Mouse (Mus musculus): ENCODE measurements around the gene Ddr1. TPM values are rescaled to one million over a fixed set of nuclear protein-coding genes. Genes with fewer than 3 reads are reported as not detected.

Gene Ddr1
- polyA plus RNA-seq (2015; fragmentation: Nextera tagmentation; extraction: Ambion mirVana), result 37.2 and 44.1 TPM in 2 replicates

DNA sequence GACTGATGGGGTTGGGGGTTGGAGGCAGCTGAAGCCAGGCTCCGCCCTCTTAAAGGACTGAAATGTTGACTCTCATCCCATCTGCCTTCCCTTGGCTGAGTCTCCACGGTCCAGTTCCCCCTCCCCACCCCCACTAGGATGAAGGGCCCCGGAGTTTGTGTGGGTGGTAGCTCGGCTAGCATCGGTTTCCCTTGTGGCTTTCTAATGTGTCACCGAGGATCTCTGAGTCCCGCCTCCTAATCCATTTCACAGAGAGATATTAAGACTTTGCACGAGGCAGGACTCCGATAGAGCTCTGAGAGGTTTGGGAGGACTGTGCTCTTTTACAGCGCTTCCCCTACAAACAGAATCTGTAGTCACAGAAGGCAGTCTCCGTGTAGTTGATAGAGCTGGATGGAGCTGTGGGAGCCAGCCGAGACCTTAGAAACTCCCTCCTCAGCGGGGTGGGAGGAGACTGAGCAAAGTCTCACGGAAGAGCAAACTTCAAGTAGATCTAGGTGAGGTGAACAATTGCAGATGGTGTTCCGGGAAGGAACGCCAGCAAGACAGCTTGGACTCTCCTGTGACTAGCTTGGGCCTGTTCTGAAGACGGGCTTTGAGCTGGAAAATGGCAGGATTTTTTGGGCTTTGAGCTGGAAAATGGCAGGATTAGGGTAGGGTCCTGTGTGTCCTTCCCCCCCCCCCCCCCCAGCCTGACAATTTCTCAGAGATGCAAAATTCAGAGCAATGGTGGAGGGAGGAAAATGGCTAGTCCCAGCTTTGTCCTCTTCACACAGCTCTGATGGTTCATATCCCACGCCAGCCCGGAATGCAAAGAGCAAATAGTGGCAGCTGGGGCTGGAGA is at the start of gene Ddr1:
Gene Ddr1 (minus strand): TSS at position 1 of the 844 bp plus-strand sequence.

GRCm38 (mm10) chr17:35673416-35674035 is 30.9 kb downstream of the Ddr1 start, which contains the start of gene Gtf2h4:
Gene Gtf2h4 (minus strand): TSS chr17:35673739.

GRCm38 (mm10) chr17:35667334-35668065 is 36.9 kb downstream of the Ddr1 start, which contains the start of gene Vars2:
Gene Vars2 (minus strand): TSS chr17:35667592.

GRCm38 (mm10) chr17:35643609-35644236 is 60.7 kb downstream of the Ddr1 start, which contains the start of gene Mucl3:
Gene Mucl3 (minus strand): TSS chr17:35643695.

Other genes starting within 250 kb of the Ddr1 start
- 1.1 and 1.3 TPM in 2 replicates for gene H2-Q10, start 234.5 kb downstream of the Ddr1 start, polyA plus RNA-seq (2015; fragmentation: Nextera tagmentation; extraction: Ambion mirVana)
- gene Pou5f1, start 198.6 kb downstream of the Ddr1 start, polyA plus RNA-seq (2015; fragmentation: Nextera tagmentation; extraction: Ambion mirVana), result not detected in 2 replicates
- 23.9 and 33.5 TPM in 2 replicates for gene Tcf19, start 187.8 kb downstream of the Ddr1 start, polyA plus RNA-seq (2015; fragmentation: Nextera tagmentation; extraction: Ambion mirVana)
- 7.9 and 9.8 TPM in 2 replicates for gene Cchcr1, start 187.5 kb downstream of the Ddr1 start, polyA plus RNA-seq (2015; fragmentation: Nextera tagmentation; extraction: Ambion mirVana)
- gene Psors1c2, start 171.4 kb downstream of the Ddr1 start, polyA plus RNA-seq (2015; fragmentation: Nextera tagmentation; extraction: Ambion mirVana), result 0.16 TPM in 1 of 2 replicates, not detected in the other
- gene Cdsn, start 152.5 kb downstream of the Ddr1 start, polyA plus RNA-seq (2015; fragmentation: Nextera tagmentation; extraction: Ambion mirVana), result 0.11 and 0.21 TPM in 2 replicates
- gene 2300002M23Rik, start 137.2 kb downstream of the Ddr1 start, polyA plus RNA-seq (2015; fragmentation: Nextera tagmentation; extraction: Ambion mirVana), result not detected in 2 replicates
- gene Sfta2, start 103.1 kb downstream of the Ddr1 start, polyA plus RNA-seq (2015; fragmentation: Nextera tagmentation; extraction: Ambion mirVana), result 0.59 and 0.83 TPM in 2 replicates
- gene Gm9573, start 78.0 kb downstream of the Ddr1 start, polyA plus RNA-seq (2015; fragmentation: Nextera tagmentation; extraction: Ambion mirVana), result not detected in 2 replicates
- 0.17 and 0.31 TPM in 2 replicates for gene Mucl3, start 60.9 kb downstream of the Ddr1 start, polyA plus RNA-seq (2015; fragmentation: Nextera tagmentation; extraction: Ambion mirVana)
- 9.0 and 10.0 TPM in 2 replicates for gene Vars2, start 37.0 kb downstream of the Ddr1 start, polyA plus RNA-seq (2015; fragmentation: Nextera tagmentation; extraction: Ambion mirVana)
- 19.8 and 20.5 TPM in 2 replicates for gene Gtf2h4, start 30.9 kb downstream of the Ddr1 start, polyA plus RNA-seq (2015; fragmentation: Nextera tagmentation; extraction: Ambion mirVana)
- 165 and 168 TPM in 2 replicates for gene Ier3, start 117.1 kb upstream of the Ddr1 start, polyA plus RNA-seq (2015; fragmentation: Nextera tagmentation; extraction: Ambion mirVana)
- gene Flot1, start 118.6 kb upstream of the Ddr1 start, polyA plus RNA-seq (2015; fragmentation: Nextera tagmentation; extraction: Ambion mirVana), result 123 and 125 TPM in 2 replicates
- 388 and 491 TPM in 2 replicates for gene Tubb5, start 133.7 kb upstream of the Ddr1 start, polyA plus RNA-seq (2015; fragmentation: Nextera tagmentation; extraction: Ambion mirVana)
- 2.9 and 3.6 TPM in 2 replicates for gene Mdc1, start 136.9 kb upstream of the Ddr1 start, polyA plus RNA-seq (2015; fragmentation: Nextera tagmentation; extraction: Ambion mirVana)
- 29.7 and 38.5 TPM in 2 replicates for gene Nrm, start 156.7 kb upstream of the Ddr1 start, polyA plus RNA-seq (2015; fragmentation: Nextera tagmentation; extraction: Ambion mirVana)
- gene Ppp1r18, start 161.0 kb upstream of the Ddr1 start, polyA plus RNA-seq (2015; fragmentation: Nextera tagmentation; extraction: Ambion mirVana), result 80.2 and 88.5 TPM in 2 replicates
- gene Dhx16, start 175.2 kb upstream of the Ddr1 start, polyA plus RNA-seq (2015; fragmentation: Nextera tagmentation; extraction: Ambion mirVana), result 15.8 and 18.3 TPM in 2 replicates
- 12.6 and 13.9 TPM in 2 replicates for gene 2310061I04Rik, start 192.8 kb upstream of the Ddr1 start, polyA plus RNA-seq (2015; fragmentation: Nextera tagmentation; extraction: Ambion mirVana)
- gene Atat1, start 205.5 kb upstream of the Ddr1 start, polyA plus RNA-seq (2015; fragmentation: Nextera tagmentation; extraction: Ambion mirVana), result 19.0 and 19.2 TPM in 2 replicates
- gene Mrps18b, start 211.8 kb upstream of the Ddr1 start, polyA plus RNA-seq (2015; fragmentation: Nextera tagmentation; extraction: Ambion mirVana), result 78.1 and 88.8 TPM in 2 replicates
- gene Ppp1r10, start 211.8 kb upstream of the Ddr1 start, polyA plus RNA-seq (2015; fragmentation: Nextera tagmentation; extraction: Ambion mirVana), result 13.6 and 15.3 TPM in 2 replicates

Data from urinary bladder, postnatal 0 days (tissue).